Mouse (Mus musculus): ENCODE results near the gene Olah.

- TF ChIP-seq CTCF (IDR thresholded peaks at IDR 0.05; ENCODE audit: low read depth, low read length) (no peak), GATA2 (IDR thresholded peaks at IDR 0.05; ENCODE audit: borderline replicate concordance, low read depth, low read length) (no peak), GATA1 (IDR thresholded peaks at IDR 0.05; ENCODE audit: borderline replicate concordance, low read length) (no peak), POLR2AphosphoS5 (IDR thresholded peaks at IDR 0.05; ENCODE audit: insufficient replicate concordance, low read depth, low read length) (no peak)
Observed at GRCm38 (mm10) chr2:3295826-3296225, 101.2 kb downstream of the Olah start.
